Mouse (Mus musculus): ENCODE measurements around the gene Tmem120b.

DNA sequence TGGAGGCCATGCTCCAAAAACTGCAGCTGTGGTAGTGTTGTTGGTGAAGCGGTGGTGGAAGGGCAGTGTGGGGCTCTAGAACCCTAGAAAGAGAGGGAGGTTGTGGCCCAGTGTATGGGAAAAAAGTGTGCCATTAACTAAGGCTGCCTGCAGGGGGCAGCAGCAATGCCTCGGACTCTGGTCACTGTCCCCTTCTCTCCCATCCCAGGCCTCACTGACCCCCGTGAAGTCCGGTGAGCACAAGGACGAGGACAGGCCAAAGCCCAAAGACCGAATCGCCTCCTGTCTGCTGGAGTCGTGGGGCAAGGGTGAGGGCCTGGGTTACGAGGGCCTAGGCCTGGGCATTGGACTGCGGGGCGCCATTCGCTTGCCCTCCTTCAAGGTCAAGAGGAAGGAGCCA lies 88.5 kb downstream of the Tmem120b start:
- TF ChIP-seq CTCF (IDR thresholded peaks at IDR 0.05; ENCODE audit: control insufficient read depth, insufficient read depth, insufficient read length) (peak; percentile 18), USF1 (IDR thresholded peaks at IDR 0.05; ENCODE audit: low read depth) (no peak), MAX (IDR thresholded peaks at IDR 0.05) (no peak)
